Mouse (Mus musculus) hindbrain, embryonic 13.5 days (tissue): ENCODE measurements at regions not wholly inside any gene's neighbourhood (a gene's known extent, or its start where the extent isn't known, plus 50 kb on each side); places are given as distances from the start of the nearest gene placed in this dataset.

Experiments
- ATAC-seq: fragments of 200-750 bp; cut with Nextera tagmentation; 2 replicates; pipeline ENCODE4 v1.8.0; 2017; ENCODE audit warnings: moderate TSS enrichment; ENCODE audit not compliant: low FRiP score
- H3K27ac ChIP-seq: fragments of 300-500 bp; sonication (generic); 2 replicates; pipeline ENCODE4 v1.5.1; 2015; ENCODE audit warnings: inconsistent platforms, mild to moderate bottlenecking, moderate library complexity
- H3K27me3 ChIP-seq: fragments of 300-500 bp; sonication (generic); 2 replicates; pipeline ENCODE4 v1.6.1; 2015; ENCODE audit warnings: mild to moderate bottlenecking, inconsistent platforms
- H3K36me3 ChIP-seq: fragments of 300-500 bp; sonication (generic); 2 replicates; pipeline ENCODE4 v1.6.1; 2015; ENCODE audit warnings: mild to moderate bottlenecking, inconsistent platforms
- H3K4me1 ChIP-seq: fragments of 300-500 bp; sonication (generic); replicated peaks from 2 replicates; pipeline ENCODE4 v1.6.1; 2015; ENCODE audit warnings: inconsistent platforms
- H3K4me2 ChIP-seq: fragments of 300-500 bp; sonication (generic); 2 replicates; pipeline ENCODE4 v1.6.1; 2015; ENCODE audit warnings: inconsistent platforms, mild to moderate bottlenecking, moderate library complexity
- H3K4me3 ChIP-seq: fragments of 300-500 bp; sonication (generic); 2 replicates; pipeline ENCODE4 v1.5.1; 2015; ENCODE audit warnings: mild to moderate bottlenecking, inconsistent platforms
- H3K9ac ChIP-seq: fragments of 300-500 bp; sonication (generic); 2 replicates; pipeline ENCODE4 v1.6.1; 2015; ENCODE audit warnings: mild to moderate bottlenecking, inconsistent platforms
- H3K9me3 ChIP-seq: fragments of 300-500 bp; sonication (generic); 2 replicates; pipeline ENCODE4 v1.6.1; 2016; ENCODE audit warnings: inconsistent platforms
- WGBS: fragments of 180-500 bp; shearing (Covaris S2); methylation state at CpG from one replicate; pipeline ENCODE4 v1.1.7; 2015; 5-methylcytosine and 5-hydroxymethylcytosine counted together

DNA sequence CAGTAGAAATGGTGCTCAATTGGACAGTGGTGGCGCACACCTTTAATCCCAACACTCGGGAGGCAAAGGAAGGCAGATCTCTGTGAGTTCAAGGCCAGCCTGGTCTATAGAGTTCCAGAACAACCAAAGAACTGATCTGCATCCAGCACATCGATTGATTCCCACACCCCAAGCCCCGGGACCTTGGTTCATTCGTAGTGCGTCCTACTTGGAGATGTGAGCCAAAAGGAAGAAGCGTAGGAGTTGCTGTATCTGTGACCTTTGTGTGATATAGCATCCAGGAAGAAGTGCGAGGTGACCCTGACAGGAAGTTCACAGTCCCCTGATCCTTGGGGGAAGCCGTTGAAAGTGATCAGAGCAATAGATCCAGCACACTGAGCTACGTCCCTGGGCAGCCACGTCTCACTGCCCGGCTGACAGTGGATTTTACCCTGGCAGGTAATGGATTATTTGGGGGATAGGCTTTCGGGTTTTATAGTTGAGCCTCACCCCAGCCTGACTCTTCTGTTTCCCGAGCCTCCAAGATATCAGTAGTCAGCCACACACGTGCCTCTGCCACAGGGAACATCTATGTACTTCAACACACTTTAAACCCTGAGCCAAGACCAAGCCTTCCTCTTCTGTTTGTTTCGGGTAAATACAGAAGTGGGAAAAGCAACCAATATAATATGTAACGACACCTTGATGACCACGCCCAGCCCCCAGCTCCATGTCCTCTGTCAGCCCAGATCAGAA, 54.1 kb upstream of the Top1 start:
- H3K4me1 ChIP-seq: peaks cover 11% of the 10 kb centered on the region
- ATAC-seq: no peak
- no peak overlapping the region for H3K4me2 ChIP-seq
- no peak overlapping the region for H3K4me3 ChIP-seq
- H3K9me3 ChIP-seq: no peaks in the 10 kb centered on the region
- peaks cover 53% of the 10 kb centered on the region for H3K27me3 ChIP-seq
- no peak overlapping the region for H3K9ac ChIP-seq
- no peaks in the 10 kb centered on the region for H3K36me3 ChIP-seq
- WGBS: 90% methylated on average over 18 of the region's 18 CpGs
- no peak overlapping the region for H3K27ac ChIP-seq

DNA sequence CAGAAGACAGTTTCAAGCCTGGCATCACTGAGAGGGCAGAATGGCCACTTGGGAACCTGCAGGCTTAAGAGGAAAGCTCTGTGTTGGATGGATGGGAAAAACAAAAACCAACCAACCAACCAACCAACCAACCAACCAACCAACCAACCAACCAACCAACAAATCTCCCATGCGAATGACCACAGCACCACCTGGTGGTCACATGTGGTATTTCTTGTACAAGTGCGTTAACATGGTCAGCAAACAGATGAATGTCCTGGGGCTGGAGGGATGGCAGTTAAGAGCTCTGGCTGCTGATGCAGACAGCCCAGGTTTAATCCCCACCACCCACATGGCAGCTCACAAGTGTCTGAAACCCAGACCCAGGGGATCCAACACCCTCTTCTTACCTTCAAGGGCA, 52.7 kb upstream of the Top1 start:
- Histone ChIP-seq H3K4me3 (no peak overlapping the region), H3K4me2 (no peak overlapping the region), H3K4me1 (peaks cover 11% of the 10 kb centered on the region), H3K9me3 (no peaks in the 10 kb centered on the region), H3K36me3 (no peaks in the 10 kb centered on the region), H3K9ac (no peak overlapping the region), H3K27ac (no peak overlapping the region), H3K27me3 (peaks cover 54% of the 10 kb centered on the region)
- ATAC-seq: no peak
- whole genome bisulfite sequencing: 0% methylated on average over 2 of the region's 2 CpGs
